Mouse (Mus musculus) bone marrow macrophage, adult 2 months (primary cell): ENCODE data around the gene Atp5j.

ENCODE experiments used
- CTCF ChIP-seq: IDR thresholded peaks from 2 replicates; pipeline ENCODE4 v1.5.1; 2012; ENCODE audit warnings: low read depth, mild to moderate bottlenecking, low read length, moderate library complexity
- POLR2A ChIP-seq: IDR thresholded peaks from 2 replicates; pipeline ENCODE4 v1.6.1; 2012; ENCODE audit warnings: mild to moderate bottlenecking, low read depth, low read length, borderline replicate concordance

DNA sequence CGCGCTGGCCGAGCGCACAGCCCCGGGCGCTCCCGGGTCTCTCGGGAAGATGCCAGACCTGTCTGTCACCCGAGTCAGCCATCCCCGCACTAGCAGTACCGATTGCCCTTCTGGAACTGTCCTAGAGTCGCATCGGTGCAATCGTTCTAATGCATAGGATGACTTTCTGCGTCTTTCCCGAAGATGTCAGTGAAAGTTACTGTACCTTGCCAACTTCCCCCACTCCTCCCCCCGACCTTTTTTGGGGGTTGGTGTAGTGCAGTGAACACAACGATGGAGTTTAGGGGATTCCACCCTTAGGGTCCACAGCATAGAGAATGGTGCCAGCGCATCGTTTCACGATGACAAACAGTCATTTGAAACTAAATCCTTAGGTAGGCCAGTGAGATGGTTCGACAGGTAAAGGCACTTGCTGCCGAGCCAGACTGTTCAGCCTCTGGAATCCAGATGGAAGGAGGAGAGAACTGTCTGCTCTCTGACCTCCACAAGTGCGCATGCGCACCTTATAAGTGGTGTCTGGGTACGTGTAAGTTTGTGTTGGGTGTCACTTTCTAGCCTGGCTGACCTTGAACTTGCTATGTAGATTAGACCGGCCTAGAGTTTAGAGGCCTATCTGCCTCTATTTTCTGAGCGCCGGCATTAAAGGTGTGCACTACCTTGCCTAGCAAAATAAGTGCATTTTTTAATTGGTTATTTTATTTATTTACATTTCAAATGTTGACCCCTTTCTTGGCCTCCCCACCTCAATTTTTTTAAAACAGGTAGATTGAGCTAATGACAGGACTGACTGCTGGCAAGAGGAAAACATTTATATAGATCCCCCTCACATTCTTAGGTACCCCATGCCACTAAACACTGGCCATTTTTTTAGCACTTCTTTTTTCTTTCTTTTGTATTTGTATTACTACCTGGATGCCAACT, 658 bp upstream of the Atp5j start:
- TF ChIP-seq POLR2A: no peak
- TF ChIP-seq CTCF: no peak
